Mouse (Mus musculus) hindbrain, embryonic 16.5 days (tissue): ENCODE results near the gene Sema3g. TPM values are rescaled to one million over a fixed set of nuclear protein-coding genes. Genes with fewer than 3 reads are reported as not detected.

Experiments
- ATAC-seq: fragments of 200-750 bp; cut with Nextera tagmentation; 2 replicates; pipeline ENCODE4 v1.8.0; 2017; ENCODE audit warnings: moderate TSS enrichment, moderate library complexity
- H3K27ac ChIP-seq: fragments of 300-500 bp; sonication (generic); 2 replicates; pipeline ENCODE4 v1.5.1; 2014; ENCODE audit warnings: low read depth, mild to moderate bottlenecking, control low read depth, low read length, moderate library complexity
- H3K27me3 ChIP-seq: fragments of 300-500 bp; sonication (generic); replicated peaks from 2 replicates; pipeline ENCODE4 v1.6.1; 2014; ENCODE audit warnings: low read length; ENCODE audit not compliant: control insufficient read depth, insufficient read depth
- H3K36me3 ChIP-seq: fragments of 300-500 bp; sonication (generic); 2 replicates; pipeline ENCODE4 v1.6.1; 2014; ENCODE audit warnings: mild to moderate bottlenecking, low read length, moderate library complexity, mixed read lengths; ENCODE audit not compliant: control insufficient read depth, insufficient read depth
- H3K4me1 ChIP-seq: fragments of 300-500 bp; sonication (generic); 2 replicates; pipeline ENCODE4 v1.6.1; 2014; ENCODE audit warnings: low read depth, low read length; ENCODE audit not compliant: control insufficient read depth, insufficient read depth
- H3K4me2 ChIP-seq: fragments of 300-500 bp; sonication (generic); 2 replicates; pipeline ENCODE4 v1.6.1; 2014; ENCODE audit warnings: mild to moderate bottlenecking, low read length, control low read depth, moderate library complexity
- H3K4me3 ChIP-seq: fragments of 300-500 bp; sonication (generic); 2 replicates; pipeline ENCODE4 v1.5.1; 2014; ENCODE audit warnings: mild to moderate bottlenecking, low read length, control low read depth, moderate library complexity
- H3K9ac ChIP-seq: fragments of 300-500 bp; sonication (generic); 2 replicates; pipeline ENCODE4 v1.6.1; 2014; ENCODE audit warnings: low read depth, mild to moderate bottlenecking, control low read depth, low read length, moderate library complexity
- H3K9me3 ChIP-seq: fragments of 300-500 bp; sonication (generic); 2 replicates; pipeline ENCODE4 v1.6.1; 2014; ENCODE audit warnings: mild to moderate bottlenecking, low read length, moderate library complexity; ENCODE audit not compliant: control insufficient read depth
- WGBS: fragments of 180-500 bp; shearing (Covaris S2); extraction: QIAGEN DNeasy Blood & Tissue Kit; methylation state at CpG from one replicate; pipeline ENCODE4 v1.1.7; 2014; 5-methylcytosine and 5-hydroxymethylcytosine counted together
- polyA plus RNA-seq: library from polyadenylated mRNA; unstranded; fragments of >200 nt; fragmentation: Nextera tagmentation; extraction: Ambion mirVana; gene quantifications from 2 replicates; pipeline ENCODE4 v1.2.1, GENCODE M21; 2015

The Sema3g gene
- polyA plus RNA-seq: 0.61 and 0.66 TPM in 2 replicates

GRCm38 (mm10) chr14:31217666-31218065, at the start of gene Sema3g:
Gene Sema3g (plus strand): TSS chr14:31217860.
- Histone ChIP-seq H3K4me1 (peaks cover 12% of the 10 kb centered on the region; the same call in 1 of the 2 replicates), H3K9ac (peak within 1 kb of the TSS; percentile 26; the same call in 1 of the 2 replicates), H3K4me3 (no peak within 1 kb of the TSS), H3K36me3 (no peaks in the 10 kb centered on the region), H3K9me3 (no peaks in the 10 kb centered on the region), H3K27ac (no peak within 1 kb of the TSS), H3K27me3 (no peaks in the 10 kb centered on the region), H3K4me2 (0 out of 2 replicates have a peak within 1 kb of the TSS, but pooled peaks have one; percentile 22)
- 9% methylated on average over 11 of the region's 11 CpGs for WGBS
- ATAC-seq: peak; percentile 64

DNA sequence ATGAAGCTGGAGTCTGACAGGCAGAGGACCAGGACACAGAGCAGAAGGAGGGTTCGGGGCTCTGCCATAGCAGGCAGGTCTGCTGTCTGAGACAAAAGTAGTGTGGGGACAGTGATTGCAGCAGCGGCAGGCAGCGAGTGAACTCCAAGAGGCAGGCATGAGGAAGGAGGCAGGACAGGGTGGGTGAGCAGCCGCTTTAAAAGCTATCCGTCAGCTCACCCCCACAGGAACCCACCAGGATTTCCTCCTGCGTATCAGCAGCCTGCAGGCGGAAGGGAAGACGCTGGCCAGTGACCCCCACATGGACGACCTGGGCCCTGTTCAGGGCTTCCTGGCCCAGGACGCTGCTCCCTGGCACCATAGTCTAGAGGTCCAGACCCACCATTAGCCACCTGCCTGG, 49.2 kb upstream of the Sema3g start, which contains the start of gene Stab1:
Gene Stab1 (minus strand): TSS at position 217 of the 400 bp plus-strand sequence.
- Histone ChIP-seq H3K4me2 (no peak within 1 kb of the TSS), H3K27ac (peak within 1 kb of the TSS; percentile 20; the same call in 1 of the 2 replicates), H3K4me1 (peaks cover 5% of the 10 kb centered on the region), H3K4me3 (no peak within 1 kb of the TSS), H3K27me3 (no peaks in the 10 kb centered on the region), H3K9me3 (no peaks in the 10 kb centered on the region), H3K36me3 (peaks cover 28% of the 10 kb centered on the region), H3K9ac (0 out of 2 replicates have a peak within 1 kb of the TSS, but pooled peaks have one; percentile 13)
- 56% methylated on average over 10 of the region's 10 CpGs for WGBS
- ATAC-seq: no peak

DNA sequence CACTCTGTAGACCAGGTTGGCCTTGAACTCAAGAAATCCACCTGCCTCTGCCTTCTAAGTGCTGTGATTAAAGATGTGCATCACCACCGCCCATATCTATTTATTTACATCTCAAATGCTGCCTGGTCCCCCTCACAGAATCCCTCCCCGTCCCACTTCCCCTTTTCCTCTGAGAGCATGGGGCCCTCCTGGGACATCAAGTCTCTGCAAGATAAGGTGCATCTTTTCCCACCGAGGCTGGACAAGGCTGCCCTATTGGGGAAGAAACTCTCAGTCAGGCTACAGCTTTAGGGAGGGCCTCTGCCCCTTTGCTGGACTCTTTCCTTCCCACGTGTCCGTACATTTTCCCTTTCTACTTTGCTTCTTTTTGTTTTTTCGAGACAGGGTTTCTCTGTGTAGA, 48.2 kb upstream of the Sema3g start:
- Histone ChIP-seq H3K4me1 (peaks cover 5% of the 10 kb centered on the region), H3K27me3 (no peaks in the 10 kb centered on the region), H3K36me3 (peaks cover 34% of the 10 kb centered on the region), H3K9ac (no peak overlapping the region), H3K9me3 (no peaks in the 10 kb centered on the region), H3K27ac (no peak overlapping the region), H3K4me2 (no peak overlapping the region), H3K4me3 (no peak overlapping the region)
- ATAC-seq: no peak
- 85% methylated on average over 6 of the region's 6 CpGs for WGBS

- 78% methylated on average over 13 of the region's 13 CpGs for WGBS
- Histone ChIP-seq H3K4me1 (peaks cover 5% of the 10 kb centered on the region), H3K9ac (no peak overlapping the region), H3K4me3 (no peak overlapping the region), H3K27me3 (no peaks in the 10 kb centered on the region), H3K9me3 (no peaks in the 10 kb centered on the region), H3K36me3 (peaks cover 49% of the 10 kb centered on the region), H3K27ac (0 out of 2 replicates have a peak overlapping the region, but pooled peaks have one; percentile 39), H3K4me2 (no peak overlapping the region)
- no peak for ATAC-seq
Measured at GRCm38 (mm10) chr14:31170963-31171362, 46.7 kb upstream of the Sema3g start.

DNA sequence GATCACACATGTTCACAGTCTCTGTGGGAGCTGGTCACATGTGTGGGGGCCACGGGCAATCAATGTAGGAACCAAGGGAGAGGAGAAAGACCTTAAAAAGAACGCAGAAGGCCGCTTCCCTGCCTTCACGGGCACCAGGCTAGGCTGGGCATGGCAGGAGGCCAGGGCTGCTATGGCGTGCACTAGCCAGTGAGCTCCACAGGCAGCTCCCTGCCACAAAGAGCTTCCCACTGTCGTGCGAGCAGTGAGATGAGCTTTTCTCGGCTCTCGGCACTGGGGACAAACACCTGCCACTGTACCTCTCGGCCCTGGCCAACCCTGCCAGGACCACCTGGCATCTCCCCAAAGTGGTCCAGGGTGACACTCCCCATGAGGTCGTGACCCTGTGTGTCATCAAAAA, 46.3 kb upstream of the Sema3g start:
- no peak for ATAC-seq
- Histone ChIP-seq H3K36me3 (peaks cover 53% of the 10 kb centered on the region), H3K4me2 (no peak overlapping the region), H3K27me3 (no peaks in the 10 kb centered on the region), H3K4me3 (no peak overlapping the region), H3K9ac (no peak overlapping the region), H3K27ac (0 out of 2 replicates have a peak overlapping the region, but pooled peaks have one; percentile 39), H3K4me1 (peaks cover 4% of the 10 kb centered on the region), H3K9me3 (no peaks in the 10 kb centered on the region)
- 68% methylated on average over 9 of the region's 11 CpGs for WGBS

DNA sequence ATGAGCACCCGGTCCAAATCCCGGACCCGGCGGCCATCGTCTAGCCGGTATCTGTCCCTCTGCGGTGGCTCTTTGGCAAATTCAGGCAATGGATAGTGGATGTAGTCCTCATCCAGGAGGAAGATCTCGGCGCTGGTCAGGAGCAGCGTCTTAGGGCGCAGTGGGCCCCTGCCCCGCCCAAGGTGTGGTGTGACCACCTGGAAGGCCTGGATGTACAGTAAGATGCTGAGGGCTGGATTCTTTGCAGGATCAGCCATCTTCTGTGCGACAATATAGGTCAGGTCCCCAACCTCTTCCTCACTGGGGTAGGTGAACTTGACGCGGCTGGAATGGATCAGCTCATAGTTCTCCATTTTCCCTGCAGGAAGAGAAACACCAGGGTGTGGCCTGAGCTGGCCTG, 45.8 kb upstream of the Sema3g start:
- no peak for ATAC-seq

DNA sequence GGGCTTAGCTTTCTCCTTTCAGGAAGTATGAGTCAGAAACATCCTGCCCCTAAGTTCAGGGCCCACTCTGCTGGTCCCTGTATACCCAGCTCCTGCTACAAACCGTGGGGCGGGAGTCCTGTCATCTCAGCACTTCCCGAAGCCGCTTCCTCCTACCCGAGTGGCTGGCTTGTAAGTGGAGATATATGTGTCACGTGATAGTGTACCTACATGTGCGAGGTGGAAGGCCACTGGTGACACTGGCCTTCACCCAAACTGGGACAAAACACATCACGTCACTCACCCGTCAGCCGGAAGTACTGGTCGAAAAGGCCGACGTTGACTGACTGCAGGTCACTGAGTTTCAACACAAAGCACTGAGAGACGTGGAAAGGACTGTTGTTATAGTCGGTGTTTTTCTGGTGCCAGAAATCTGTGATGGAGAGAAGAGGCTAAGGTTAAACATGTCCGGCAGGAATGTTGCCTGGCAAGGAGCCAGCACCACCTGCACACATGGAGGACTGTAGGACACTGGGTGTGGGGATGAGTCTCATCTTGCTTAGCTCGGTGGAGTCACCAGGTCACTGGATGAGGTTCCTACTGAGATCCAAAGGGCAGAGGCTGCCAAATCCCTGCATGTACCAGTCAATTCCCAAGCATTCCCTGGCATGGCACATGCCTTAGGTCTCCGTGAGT, 44.7 kb upstream of the Sema3g start:
- H3K36me3 ChIP-seq: peaks cover 68% of the 10 kb centered on the region
- no peak overlapping the region for H3K4me3 ChIP-seq
- no peaks in the 10 kb centered on the region for H3K27me3 ChIP-seq
- no peaks in the 10 kb centered on the region for H3K4me1 ChIP-seq
- H3K4me2 ChIP-seq: no peak overlapping the region
- H3K9ac ChIP-seq: no peak overlapping the region
- no peaks in the 10 kb centered on the region for H3K9me3 ChIP-seq
- WGBS: 89% methylated on average over 18 of the region's 18 CpGs
- ATAC-seq: no peak
- no peak overlapping the region for H3K27ac ChIP-seq

More for the DNA sequence above, 45.8 kb upstream of the Sema3g start:
- H3K9ac ChIP-seq: no peak overlapping the region
- no peak overlapping the region for H3K4me3 ChIP-seq
- 0 out of 2 replicates have a peak overlapping the region, but pooled peaks have one; percentile 39 for H3K27ac ChIP-seq
- H3K4me2 ChIP-seq: no peak overlapping the region
- H3K36me3 ChIP-seq: peaks cover 57% of the 10 kb centered on the region
- 95% methylated on average over 15 of the region's 15 CpGs for WGBS
- no peaks in the 10 kb centered on the region; the same call in 1 of the 2 replicates for H3K4me1 ChIP-seq
- no peaks in the 10 kb centered on the region for H3K9me3 ChIP-seq
- no peaks in the 10 kb centered on the region for H3K27me3 ChIP-seq

DNA sequence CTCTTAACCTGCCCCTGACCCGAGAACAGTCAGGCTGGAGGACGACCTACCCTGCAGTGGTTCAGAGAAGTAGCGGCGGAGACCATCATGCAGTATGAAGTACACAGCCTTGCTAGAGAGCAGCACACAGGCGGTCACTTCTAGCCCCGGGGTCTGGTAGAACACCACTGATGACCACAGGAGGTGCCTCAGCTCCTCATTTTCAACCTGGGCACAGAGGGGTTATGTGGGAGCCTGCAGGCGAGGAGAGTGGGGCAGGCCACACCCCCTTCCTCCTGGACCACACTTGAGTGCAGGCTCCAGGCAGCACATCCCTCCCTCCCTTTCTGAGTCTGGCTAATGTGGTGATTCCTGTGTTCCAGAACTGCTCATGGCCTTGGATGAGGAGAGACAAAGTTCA, 44.1 kb upstream of the Sema3g start:
- no peaks in the 10 kb centered on the region for H3K27me3 ChIP-seq
- H3K4me3 ChIP-seq: no peak overlapping the region
- H3K36me3 ChIP-seq: peaks cover 69% of the 10 kb centered on the region
- H3K9ac ChIP-seq: no peak overlapping the region
- no peak overlapping the region for H3K27ac ChIP-seq
- no peaks in the 10 kb centered on the region for H3K9me3 ChIP-seq
- H3K4me1 ChIP-seq: no peaks in the 10 kb centered on the region
- no peak overlapping the region for H3K4me2 ChIP-seq
- no peak for ATAC-seq
- WGBS: 93% methylated on average over 7 of the region's 7 CpGs

DNA sequence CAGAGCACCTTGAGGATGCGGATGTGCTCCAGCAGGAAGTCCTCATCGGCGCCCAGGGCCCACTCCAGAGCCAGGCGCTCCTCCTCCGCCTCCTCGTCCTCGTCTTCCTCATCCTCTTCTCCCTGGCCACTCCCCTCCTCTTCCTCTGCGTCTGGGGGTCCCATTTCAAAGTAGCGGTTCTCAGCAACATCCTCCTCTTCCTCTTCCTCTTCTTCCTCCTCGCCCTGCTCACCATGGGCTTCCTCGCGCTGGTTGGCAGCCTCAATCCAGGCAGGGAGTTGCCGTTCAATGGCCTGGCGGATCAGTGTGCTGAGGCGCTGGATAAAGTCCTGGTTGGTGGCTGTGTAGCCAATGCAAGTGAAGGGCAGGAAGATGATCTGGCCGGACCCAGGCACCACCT, 40.4 kb upstream of the Sema3g start:
- Histone ChIP-seq H3K9me3 (no peaks in the 10 kb centered on the region), H3K4me1 (no peaks in the 10 kb centered on the region), H3K9ac (no peak overlapping the region), H3K27ac (no peak overlapping the region), H3K4me2 (no peak overlapping the region), H3K27me3 (no peaks in the 10 kb centered on the region), H3K4me3 (no peak overlapping the region), H3K36me3 (peaks cover 83% of the 10 kb centered on the region)
- ATAC-seq: no peak
- 92% methylated on average over 16 of the region's 16 CpGs for WGBS
